Mouse (Mus musculus) monocyte, adult 5-6 weeks (primary cell): Measurements from ENCODE around the gene Rdh11. TPM values are rescaled to one million over a fixed set of nuclear protein-coding genes. Genes with fewer than 3 reads are reported as not detected.
A peak's percentile ranks its signal among the peaks of the same experiment; 100 is the strongest.
"Not testable (repeated sequence)": the region's sequence is repeated elsewhere in the genome, so short reads cannot be mapped to it uniquely, and the experiment has no call there.

Experiments used
- ATAC-seq: fragments of 153-309, 156-312 bp; replicated peaks from 2 replicates; pipeline ENCODE4 v1.8.0; 2017; ENCODE audit warnings: mild to moderate bottlenecking; ENCODE audit not compliant: low TSS enrichment, insufficient number of reproducible peaks, severe bottlenecking, poor library complexity, low FRiP score
- total RNA-seq: library from RNA; stranded (forward); fragments of 200-1000, 200-491, 200-594 nt; gene quantifications from 3 replicates; pipeline ENCODE4 v1.2.3, GENCODE M21; 2017

Rdh11 gene
- 12.8 to 17.7 TPM (median 13.6 TPM) in 3 replicates for total RNA-seq

DNA sequence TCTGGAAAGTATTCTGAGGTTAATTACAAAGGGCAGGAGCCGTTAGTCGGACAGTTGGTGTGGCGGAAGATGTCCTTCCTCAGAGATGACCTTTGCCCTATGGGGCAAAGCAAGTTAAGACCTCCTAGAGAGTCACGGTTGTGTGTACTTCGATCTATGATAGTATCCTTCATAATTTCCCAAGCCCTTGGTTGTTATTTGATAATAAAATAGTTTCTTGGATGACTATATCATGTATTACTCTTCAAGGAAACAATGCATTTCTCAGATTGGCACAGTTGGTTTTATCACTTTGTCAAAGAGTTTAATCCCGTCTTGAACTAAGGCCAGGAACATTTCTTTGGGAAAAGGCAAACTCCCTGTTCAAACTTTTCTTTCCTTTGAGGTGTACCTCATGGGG is at the start of gene Rdh11:
Rdh11 (minus strand) TSS at position 101 of the 400 bp plus-strand sequence.
- no peak for ATAC-seq

DNA sequence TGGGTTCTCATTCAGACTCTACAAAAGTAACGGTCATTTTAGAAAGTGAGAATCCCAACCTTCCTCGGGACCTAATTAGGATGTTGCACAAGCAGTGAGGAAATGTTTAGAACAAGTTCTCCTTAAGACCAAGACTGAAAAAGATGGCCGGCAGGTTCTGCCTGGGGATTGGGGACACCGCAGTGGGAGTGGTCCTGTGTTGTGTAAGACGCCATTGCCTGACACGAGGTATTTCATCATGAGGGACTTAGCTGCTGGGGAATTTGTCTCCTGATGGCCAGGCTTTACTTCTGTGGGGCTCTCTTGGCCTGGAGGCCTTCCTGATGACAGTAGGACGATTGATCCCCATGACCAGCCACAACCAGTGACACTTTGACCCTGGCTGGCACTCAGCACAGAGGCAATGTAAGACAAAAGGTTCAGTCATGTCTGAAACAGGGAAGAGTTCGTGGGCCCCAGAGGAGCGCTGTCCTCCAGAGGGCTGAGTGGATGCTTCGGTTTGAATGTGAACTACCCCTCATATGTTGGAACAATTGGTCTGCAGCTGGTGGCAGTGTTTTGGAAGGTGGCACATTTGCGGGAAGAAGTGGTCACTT is 43.5 kb upstream of the Rdh11 start:
- ATAC-seq: peak; percentile 45; the same call in 1 of the 2 replicates

DNA sequence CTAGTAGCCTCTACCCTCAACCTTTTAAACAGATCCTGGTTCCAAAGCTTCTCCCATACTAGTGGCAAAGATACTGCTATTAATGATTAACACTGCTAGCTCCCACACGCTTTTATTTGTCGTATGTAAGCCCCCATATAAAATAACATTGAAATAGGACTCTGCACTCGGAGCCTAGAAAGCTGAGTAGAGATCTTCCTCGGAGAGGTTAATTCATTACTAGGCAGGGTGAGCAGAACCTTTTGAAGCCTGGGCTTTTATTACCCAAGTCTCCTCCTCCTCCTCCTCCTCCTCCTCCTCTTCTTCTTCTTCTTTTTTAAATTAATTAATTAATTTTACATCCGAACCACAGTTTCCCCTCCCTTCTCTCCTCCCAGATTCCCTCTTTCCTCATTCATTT is 25.4 kb upstream of the Rdh11 start:
- ATAC-seq: no peak

DNA sequence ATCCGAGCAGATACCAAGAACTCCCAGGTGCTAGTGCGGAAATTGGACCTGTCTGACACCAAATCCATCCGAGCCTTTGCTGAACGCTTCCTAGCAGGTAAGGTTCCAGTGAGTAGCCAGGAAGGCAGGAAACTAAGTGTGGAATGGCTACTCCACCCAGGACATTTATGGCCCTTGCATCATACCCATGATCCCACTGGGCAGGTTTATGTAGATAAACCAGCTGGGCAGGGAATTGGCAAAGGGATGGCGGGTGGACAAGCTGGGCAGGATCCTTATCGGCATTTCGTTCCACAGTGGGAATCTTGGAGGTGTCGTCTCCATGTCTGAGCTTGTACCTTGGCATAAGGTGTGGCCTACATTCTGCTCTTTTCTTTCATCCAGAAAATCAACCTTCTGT is 19.4 kb upstream of the Rdh11 start:
- ATAC-seq: no peak

DNA sequence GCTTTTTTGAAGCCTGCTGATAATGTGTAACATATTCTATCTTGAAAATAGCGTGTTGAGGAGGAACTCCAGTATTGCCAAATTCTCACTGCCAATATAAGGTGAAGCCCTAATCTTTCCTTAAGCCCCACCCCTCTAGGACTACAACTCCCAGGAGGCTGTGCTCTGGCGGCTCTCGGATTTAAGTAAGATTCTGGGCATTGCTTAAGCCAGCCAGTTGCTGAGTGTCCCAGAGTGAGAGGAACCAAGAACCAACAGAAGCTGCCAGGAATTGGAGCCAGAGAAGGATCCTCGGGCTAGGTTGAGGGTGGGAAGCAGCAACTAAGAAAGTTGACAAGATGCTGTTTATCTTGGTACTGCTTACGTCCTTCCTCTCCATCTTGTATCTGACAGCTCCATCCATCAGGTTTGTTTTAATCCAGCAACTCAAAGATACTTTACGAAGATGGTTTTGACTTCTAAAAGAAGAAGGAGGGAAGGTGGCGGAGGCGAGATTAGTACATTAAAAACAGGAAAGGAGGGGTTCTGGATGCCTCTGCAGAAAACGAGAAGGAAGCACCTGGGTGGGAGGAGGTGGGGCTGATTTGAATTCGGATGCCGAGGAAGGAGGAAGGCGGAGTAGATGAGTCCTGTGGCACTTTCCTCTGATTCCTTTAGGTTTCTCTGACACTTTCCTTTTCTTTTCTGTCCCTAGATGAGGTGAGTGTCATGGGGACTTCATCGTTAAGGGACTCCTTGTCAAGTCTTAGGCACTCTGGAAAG is 16.8 kb upstream of the Rdh11 start, which contains the start of gene Rdh12:
Rdh12 (plus strand) TSS at position 212 of the 762 bp plus-strand sequence.
- ATAC-seq: peak; percentile 78

DNA sequence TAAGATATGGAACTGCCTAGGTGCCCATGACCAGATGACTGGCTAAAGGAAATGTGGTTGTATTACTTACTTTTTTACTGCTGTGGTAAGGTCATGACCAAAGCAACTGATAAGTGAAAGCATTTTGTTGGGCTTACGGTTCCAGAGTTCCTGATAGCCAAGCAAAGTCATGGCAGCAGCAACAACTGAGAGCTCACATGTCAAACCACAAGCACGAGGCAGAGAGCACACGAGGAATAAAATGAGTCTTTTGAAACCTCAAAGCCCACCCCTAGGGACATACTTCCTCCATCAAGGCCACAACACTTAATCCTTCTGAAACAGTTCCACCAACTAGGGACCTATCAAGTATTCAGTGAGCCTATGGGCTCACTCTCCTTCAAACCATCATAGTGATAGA is 9.8 kb upstream of the Rdh11 start:
- ATAC-seq: no peak

DNA sequence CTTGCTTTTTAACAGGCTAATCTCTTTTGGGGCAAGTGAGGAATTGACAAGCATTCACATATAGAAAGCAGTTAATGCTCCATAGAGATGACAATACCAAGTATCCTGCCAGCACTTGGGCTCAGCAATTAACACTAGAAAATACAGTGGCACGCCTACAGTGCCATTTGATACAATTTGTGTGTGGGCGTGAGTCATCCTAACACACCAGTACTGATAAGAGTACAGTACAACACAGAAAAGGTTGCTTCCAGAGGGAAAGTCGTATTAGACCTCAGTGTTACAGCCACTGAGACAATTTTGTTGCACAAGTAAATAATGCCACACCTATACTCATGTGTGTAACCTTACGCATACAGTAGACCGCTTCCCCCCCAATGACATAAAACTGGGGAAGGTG is 5.0 kb upstream of the Rdh11 start:
- ATAC-seq: no peak

DNA sequence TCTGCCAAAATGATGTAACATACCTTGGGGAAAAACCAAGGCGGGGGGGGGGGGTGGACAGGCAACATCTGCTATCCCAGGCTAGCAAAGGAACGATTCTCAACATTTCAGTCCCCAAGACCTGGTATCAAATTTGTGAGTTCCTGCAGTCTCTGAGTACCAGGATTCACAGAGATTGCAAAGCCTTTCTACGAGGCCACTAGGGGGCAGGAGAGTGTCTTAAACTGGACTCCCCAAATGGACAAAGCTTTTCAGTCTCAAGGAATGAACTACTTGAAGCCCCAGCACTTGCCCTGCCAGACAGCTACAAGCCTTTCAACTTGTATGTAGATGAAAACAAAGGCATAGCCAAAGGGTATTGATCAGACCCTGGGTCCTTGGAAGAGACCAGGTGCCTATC is 1.3 kb upstream of the Rdh11 start:
- peak; percentile 58; the same call in 1 of the 2 replicates for ATAC-seq

GRCm38 (mm10) chr12:79191701-79192100 is 392 bp downstream of the Rdh11 start:
- ATAC-seq: peak; percentile 94

GRCm38 (mm10) chr12:79190931-79191673 is 991 bp downstream of the Rdh11 start:
- peak; percentile 68 for ATAC-seq

DNA sequence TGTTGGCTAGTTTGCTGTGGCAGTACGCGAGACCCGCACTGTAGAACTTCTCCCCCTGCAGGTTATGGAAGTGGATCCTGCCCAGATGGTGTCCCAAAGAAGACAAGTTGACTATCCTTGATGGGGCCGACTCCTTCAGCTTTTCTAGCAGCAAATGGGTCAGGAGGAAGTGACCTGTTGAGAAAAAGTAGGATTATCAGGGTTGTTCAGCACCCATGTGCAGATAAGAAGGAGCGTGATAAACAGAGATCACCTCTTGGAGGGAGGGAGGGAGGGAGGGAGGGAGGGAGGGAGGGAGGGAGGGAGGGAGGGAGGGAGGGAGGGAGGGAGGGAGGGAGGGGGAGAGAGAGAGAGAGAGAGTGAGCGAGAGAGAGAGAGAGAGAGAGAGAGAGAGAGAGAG is 6.9 kb downstream of the Rdh11 start:
- ATAC-seq: not testable (repeated sequence)

GRCm38 (mm10) chr12:79175998-79176397 is 16.1 kb downstream of the Rdh11 start:
- ATAC-seq: no peak

GRCm38 (mm10) chr12:79173721-79174120 is 18.4 kb downstream of the Rdh11 start:
- no peak for ATAC-seq

GRCm38 (mm10) chr12:79172019-79172941 is 19.8 kb downstream of the Rdh11 start, which contains the start of gene Vti1b:
TSS of gene Vti1b (minus strand) at chr12:79172667.
- peak; percentile 94 for ATAC-seq

DNA sequence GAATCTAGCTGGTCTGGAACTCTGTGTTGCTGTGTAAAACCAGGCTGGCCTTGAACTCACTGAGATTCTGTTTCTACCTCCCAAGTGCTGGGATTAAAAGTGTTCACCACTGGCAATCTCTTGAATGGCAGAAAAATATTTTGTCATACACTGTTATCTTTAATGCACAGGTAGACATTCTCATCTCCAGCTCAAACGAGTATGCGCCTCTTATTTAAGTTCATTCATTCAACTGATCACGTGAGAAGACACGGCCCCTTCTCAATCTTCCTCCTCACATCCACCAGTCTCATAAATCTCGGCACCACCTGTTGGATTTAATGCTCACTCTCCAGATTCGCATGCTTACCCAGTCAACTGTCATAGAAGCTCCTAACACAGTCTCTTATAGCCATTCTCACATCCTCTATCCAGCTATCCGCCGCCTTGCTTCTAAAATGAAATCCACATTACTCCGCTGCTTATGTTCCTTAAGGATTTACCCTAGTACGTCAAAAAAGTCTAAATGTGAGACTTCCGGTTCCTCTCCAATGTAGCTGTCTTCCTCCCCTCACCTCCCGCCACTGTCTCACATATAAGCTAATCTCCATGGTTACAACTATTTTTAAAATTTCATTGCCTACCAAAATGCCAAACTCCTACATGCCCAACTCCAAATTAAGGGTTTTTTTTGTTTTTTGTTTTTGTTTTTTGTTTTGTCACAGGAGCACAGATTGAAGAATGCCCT is 20.7 kb downstream of the Rdh11 start:
- peak; percentile 11; the same call in 1 of the 2 replicates for ATAC-seq

DNA sequence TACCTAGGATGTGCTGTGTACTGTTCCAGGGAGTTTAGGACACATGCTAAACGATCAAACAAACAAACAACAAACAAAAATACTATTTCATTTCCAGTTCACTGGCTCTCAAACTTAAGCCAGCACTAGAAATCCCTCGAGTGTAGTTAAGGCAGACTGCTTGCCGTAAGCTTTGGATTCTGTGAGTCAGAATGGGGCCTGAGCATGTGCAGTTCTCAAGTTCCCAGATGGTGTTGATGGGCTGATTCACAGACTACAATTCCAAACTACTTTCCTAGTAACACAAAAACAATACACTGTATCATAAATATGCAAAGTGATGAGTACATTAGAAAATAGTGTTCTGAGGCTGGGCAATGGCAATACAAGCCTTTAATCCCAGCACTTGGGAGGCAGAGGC is 21.7 kb downstream of the Rdh11 start:
- ATAC-seq: no peak

GRCm38 (mm10) chr12:79169173-79169572 is 22.9 kb downstream of the Rdh11 start:
- no peak for ATAC-seq

GRCm38 (mm10) chr12:79162876-79163275 is 29.2 kb downstream of the Rdh11 start:
- no peak for ATAC-seq
